In the genomic region with DNA sequence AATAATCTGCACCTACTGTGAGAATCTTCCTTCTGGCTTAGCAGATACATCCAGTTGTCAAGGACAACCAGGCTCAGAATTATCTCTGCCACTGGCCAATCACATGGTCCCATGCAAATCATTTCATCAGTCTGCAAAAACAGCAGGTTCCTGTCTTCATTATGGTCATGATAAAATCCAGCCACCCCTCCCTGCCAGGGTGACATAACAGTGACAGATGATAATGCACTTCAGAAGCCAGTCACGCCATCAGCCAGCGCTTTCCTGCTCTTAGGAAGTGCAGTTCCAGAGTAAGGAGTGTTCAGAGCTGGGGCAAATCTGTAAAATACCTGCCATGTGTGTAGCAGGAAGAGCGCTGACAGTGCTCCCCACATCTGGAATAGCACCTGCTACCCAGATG, we compare ENCODE assay signal across 14 mouse cellular contexts.
DNase-seq lines count a peak whose midpoint lies in the region; ATAC-seq lines count a peak whose summit lies in the region.
"Had no signal": no experiment of that assay in that cellular context is flagged by ENCODE, and none has a peak within 500 bp of the region (broad histone marks: within the 10 kb centered on the region; RNA-seq: fewer than 3 reads in every experiment).

No protein-coding gene starts in this region.

- H3K36me3 ChIP-seq in heart, embryonic 16.5 days (ENCODE audit: control insufficient read depth, insufficient read depth) = peaks cover 18% of the 10 kb centered on the region
- H3K36me3 ChIP-seq in heart, embryonic 10.5 days = peaks cover 20% of the 10 kb centered on the region
- peaks cover 50% of the 10 kb centered on the region for H3K36me3 ChIP-seq in liver, embryonic 12.5 days

- H3K9ac ChIP-seq in heart, embryonic 16.5 days (ENCODE audit: low read length) = no peak overlapping the region
- no peak overlapping the region for H3K9ac ChIP-seq in liver, embryonic 12.5 days
- H3K9ac ChIP-seq: midbrain, embryonic 12.5 days had no signal

- H3K9me3 ChIP-seq in heart, embryonic 16.5 days (replicated peaks; ENCODE audit: control insufficient read depth, low read length) = peaks cover 7% of the 10 kb centered on the region
- H3K9me3 ChIP-seq in heart, embryonic 10.5 days = no peaks in the 10 kb centered on the region
- H3K9me3 ChIP-seq in liver, embryonic 12.5 days (replicated peaks) = 0 out of 2 replicates have a peak, but pooled peaks cover 3% of the 10 kb centered on the region
- H3K9me3 ChIP-seq: midbrain, embryonic 12.5 days had no signal

- peak overlapping the region; percentile 63 for H3K27ac ChIP-seq in heart, embryonic 16.5 days (ENCODE audit: low read length)
- no peak overlapping the region for H3K27ac ChIP-seq in heart, embryonic 10.5 days
- peak overlapping the region; percentile 66 for H3K27ac ChIP-seq in liver, embryonic 12.5 days
- H3K27ac ChIP-seq: midbrain, embryonic 12.5 days had no signal

- no peaks in the 10 kb centered on the region for H3K27me3 ChIP-seq in heart, embryonic 16.5 days (ENCODE audit: control insufficient read depth, insufficient read depth, low read length)
- H3K27me3 ChIP-seq in heart, embryonic 10.5 days (ENCODE audit: insufficient read depth, poor library complexity, severe bottlenecking) = no peaks in the 10 kb centered on the region
- no peaks in the 10 kb centered on the region for H3K27me3 ChIP-seq in liver, embryonic 12.5 days (replicated peaks)
- H3K27me3 ChIP-seq: midbrain, embryonic 12.5 days had no signal

- peaks cover 38% of the 10 kb centered on the region for H3K4me1 ChIP-seq in heart, embryonic 16.5 days (ENCODE audit: control insufficient read depth, insufficient read depth, low read length)
- peaks cover 75% of the 10 kb centered on the region for H3K4me1 ChIP-seq in heart, embryonic 10.5 days
- peaks cover 87% of the 10 kb centered on the region for H3K4me1 ChIP-seq in liver, embryonic 12.5 days

- H3K4me3 ChIP-seq in heart, embryonic 16.5 days (ENCODE audit: low read length) = no peak overlapping the region
- no peak overlapping the region for H3K4me3 ChIP-seq in heart, embryonic 10.5 days
- no peak overlapping the region for H3K4me3 ChIP-seq in liver, embryonic 12.5 days
- H3K4me3 ChIP-seq: midbrain, embryonic 12.5 days had no signal

- ATAC-seq in heart, embryonic 16.5 days (replicated peaks; ENCODE audit: extremely low read depth, insufficient read depth, low FRiP score) = peak; percentile 45
- peak; percentile 66 for ATAC-seq in liver, embryonic 12.5 days
- ATAC-seq in cerebellum, adult (ENCODE audit: insufficient number of reproducible peaks, low FRiP score, low TSS enrichment) = no peak

- DNase-seq in heart, embryonic 10.5 days (ENCODE audit: low spot score) = no peak
- peak; percentile 58 for DNase-seq in MEL-GATA-1-ER (ENCODE audit: extremely low read depth, low read depth)
- peak; percentile 66 for DNase-seq in c-Kit-positive CD71-positive TER-119-positive erythroid progenitor cells, embryonic 14.5 days (ENCODE audit: low spot score)
- no peak for DNase-seq in kidney, postnatal 4 days
- no peak for DNase-seq in layer of hippocampus, postnatal 25 days (ENCODE audit: extremely low spot score in 1 of 2, low spot score in 1 of 2)
- DNase-seq: adrenal gland, postnatal 25 days; gastrocnemius, postnatal 25 days; kidney, adult 18-20 months; layer of hippocampus, adult 9-11 months; thymus, postnatal 4 days had no signal

- H3K4me2 ChIP-seq in heart, embryonic 16.5 days (ENCODE audit: low read depth, low read length) = no peak overlapping the region
- no peak overlapping the region for H3K4me2 ChIP-seq in liver, embryonic 12.5 days
- H3K4me2 ChIP-seq: midbrain, embryonic 12.5 days had no signal

- 35% methylated on average over 3 of the region's 3 CpGs for WGBS in heart, embryonic 16.5 days
- WGBS in heart, embryonic 10.5 days = 19% methylated on average over 3 of the region's 3 CpGs
- WGBS in liver, embryonic 12.5 days (ENCODE audit: insufficient replicate concordance) = 39% methylated on average over 3 of the region's 3 CpGs

Comparison
In these comparisons a context has a peak if more than half of its experiments do, and no peak if none do; other contexts are left out.
1. DNase-seq: peak in MEL-GATA-1-ER (single experiment) and c-Kit-positive CD71-positive TER-119-positive erythroid progenitor cells, embryonic 14.5 days (single experiment); none in heart, embryonic 10.5 days (single experiment), kidney, postnatal 4 days (0 of 2) and layer of hippocampus, postnatal 25 days (0 of 2).